Mouse (Mus musculus): ENCODE measurements around the gene Mettl3.

DNA sequence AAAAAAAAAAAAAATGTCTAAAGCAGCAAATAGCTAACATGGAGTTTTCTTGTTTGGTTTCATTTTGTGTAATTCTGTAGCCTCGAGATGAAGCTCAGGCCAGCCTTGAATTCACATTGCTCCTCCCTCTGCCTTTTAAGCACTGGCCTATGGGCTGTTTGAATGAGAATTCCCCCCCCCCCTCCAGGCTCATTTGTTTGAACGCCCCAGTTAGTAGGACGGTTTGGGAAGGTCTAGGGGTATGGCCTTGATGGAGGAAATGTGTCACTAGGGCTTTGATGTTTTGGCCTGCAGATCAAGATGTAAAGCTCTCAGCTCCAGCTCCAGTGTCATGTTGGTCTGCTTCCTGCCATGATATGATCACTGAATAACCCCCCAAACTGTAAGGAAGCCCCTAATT is 32.1 kb downstream of the Mettl3 start:
- TF ChIP-seq CTCF (IDR thresholded peaks at IDR 0.05; ENCODE audit: borderline replicate concordance, insufficient read depth, low read depth, low read length) (no peak), POLR2A (IDR thresholded peaks at IDR 0.05; ENCODE audit: borderline replicate concordance, insufficient read depth, low read length) (no peak)

Data from cerebellum, adult 2 months (tissue).